Mouse (Mus musculus) WW6 (cell line): Measurements from ENCODE around the gene 1810049J17Rik.
A peak's percentile ranks its signal among the peaks of the same experiment; 100 is the strongest.

ENCODE experiments used
- DNase-seq: peaks from one replicate; pipeline ENCODE4 v3.0.0-alpha.2; 2013; ENCODE audit warnings: low read depth, low spot score

The 1810049J17Rik gene

DNA sequence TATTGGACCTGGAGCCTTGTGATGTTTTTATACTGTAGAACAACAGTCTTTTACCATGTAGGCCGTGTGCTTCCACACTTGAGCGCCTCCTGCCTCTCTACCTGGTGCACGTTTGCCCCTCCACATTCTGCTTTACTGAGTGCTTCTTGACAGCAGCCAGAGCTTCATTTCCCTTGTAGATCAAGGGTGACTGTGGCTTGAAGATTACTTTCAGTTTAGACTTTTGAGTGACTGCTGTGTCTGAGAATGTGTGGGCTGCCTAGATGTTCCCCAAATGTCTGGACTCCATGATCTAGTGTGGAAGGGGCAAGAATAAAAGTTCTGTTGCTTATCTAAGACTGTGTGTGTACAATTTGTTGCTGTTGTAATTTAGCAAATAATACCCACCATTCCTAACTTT lies 27.3 kb upstream of the 1810049J17Rik start:
- no peak for DNase-seq

DNA sequence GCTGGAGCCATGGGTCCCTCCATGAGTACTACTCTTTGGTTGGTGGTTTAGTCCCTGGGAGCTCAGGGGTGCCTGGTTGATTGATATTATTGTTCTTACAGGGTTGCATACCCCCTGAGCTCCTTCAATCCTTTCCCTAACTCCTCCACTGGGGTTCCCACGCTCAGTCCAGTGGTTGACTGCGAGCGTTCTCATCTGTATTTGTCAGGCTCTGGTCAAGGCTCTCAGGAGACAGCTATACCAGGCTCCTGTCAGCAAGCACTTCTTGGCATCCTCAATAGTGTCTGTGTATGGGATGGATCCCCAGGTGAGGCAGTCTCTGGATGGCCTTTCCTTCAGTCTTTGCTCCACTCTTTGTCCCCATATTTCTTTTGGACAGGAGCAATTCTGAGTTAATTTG lies 25.2 kb upstream of the 1810049J17Rik start:
- no peak for DNase-seq

DNA sequence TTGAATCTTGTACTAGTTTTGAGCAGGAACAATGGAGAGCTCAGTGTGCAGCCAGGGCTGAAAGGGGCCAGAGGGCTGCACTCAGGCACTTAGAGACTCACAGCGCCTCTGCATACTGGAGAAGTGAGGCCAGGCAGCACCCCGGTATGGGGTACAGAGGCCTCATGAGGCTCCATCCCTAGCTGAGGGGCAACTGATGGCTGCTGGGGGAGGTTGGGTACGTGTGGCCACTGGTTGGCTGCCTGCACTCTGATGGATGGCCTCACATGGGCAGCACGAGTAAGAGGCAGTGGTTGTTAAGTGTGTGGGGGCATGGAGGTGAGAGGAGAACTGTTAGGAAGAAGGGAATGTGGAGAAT lies 19.7 kb upstream of the 1810049J17Rik start:
- no peak for DNase-seq

DNA sequence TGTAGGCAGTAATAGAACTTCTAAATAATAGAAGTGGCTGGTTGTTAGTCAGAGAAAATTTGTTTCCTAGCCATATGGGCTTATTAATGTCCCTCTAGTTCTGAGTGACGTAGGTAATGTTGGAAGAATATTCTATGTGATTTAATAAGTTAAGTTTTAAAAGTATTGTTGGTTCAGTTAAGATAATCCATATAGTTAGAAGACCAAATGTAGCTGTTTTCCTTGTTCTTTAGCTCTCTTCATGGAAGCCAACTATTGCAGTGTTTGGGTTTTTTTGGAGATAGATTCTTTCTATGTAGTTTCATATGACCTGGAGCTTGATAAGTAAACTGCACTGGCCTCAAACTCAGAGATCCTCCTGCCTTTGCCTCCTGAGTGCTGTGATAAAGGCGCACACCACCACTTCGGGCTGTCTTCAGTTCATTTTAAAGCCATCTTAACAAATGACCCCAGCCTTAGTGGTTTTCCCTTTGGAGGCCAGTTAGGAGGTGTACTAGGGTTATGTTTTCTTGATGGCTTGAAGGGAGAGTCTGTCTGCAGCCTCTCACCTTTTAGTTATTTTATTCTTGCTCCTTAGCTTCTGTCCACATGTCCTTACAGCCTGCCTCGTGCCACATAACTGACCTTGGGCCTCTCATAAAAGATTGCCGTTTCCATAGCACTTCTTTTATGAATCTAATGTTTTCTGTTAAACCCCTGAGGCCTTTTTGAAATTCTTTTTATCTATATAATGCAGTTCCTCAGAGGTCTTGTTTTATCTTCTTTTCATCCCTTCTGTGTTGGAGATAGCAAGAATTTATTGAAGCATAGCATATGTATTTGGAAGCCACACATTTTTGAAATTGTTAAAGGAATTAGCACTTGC lies 19.1 kb upstream of the 1810049J17Rik start:
- no peak for DNase-seq

DNA sequence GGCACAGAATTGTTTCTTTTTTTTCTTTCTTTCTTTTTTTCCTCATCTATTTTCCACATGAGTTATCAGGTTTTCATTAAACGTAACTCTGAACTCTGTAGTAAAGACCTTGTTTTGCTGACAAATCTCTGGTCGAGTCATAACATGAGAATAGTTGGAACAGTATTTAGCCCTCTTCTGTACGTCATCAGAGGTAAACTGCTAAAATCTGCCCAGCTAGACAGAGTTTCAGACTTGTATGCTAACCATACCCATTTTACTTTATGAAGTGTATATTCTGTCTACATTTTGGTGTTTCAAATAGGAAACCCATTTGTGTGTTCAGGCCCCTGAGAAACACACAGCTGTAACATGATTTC lies 16.1 kb upstream of the 1810049J17Rik start:
- no peak for DNase-seq

DNA sequence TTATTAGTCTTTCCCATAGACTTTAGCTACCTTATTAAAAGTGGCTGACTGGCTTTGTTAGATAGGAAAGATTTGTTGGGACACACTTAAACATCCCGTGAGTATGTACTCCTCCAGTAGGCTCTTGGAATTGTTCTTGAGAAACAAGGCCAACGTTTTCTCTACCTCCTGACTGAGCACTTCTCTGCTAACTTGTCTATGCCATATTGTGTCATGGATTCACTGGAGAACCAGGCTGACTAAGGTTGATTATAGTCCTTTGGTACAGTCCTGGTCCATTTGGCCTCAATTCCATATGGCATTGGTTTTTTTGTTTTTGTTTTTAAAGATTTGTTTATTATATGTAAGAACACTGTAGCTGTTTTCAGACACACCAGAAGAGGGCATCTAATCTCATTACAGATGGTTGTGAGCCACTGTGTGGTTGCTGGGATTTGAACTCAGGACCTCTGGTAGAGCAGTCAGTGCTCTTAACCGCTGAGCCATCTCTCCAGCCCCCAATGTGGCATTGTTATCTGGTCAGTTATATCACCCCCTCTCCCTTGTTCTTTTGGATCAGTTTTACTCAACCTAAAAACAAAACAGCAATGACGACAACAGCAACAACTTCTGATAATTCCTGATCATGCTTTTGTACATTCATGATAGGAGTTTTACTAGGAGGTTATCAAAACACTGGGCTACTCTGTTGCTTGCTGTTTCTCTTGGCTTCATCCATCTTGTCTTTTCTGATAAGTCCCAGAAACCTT lies 15.5 kb upstream of the 1810049J17Rik start:
- no peak for DNase-seq

DNA sequence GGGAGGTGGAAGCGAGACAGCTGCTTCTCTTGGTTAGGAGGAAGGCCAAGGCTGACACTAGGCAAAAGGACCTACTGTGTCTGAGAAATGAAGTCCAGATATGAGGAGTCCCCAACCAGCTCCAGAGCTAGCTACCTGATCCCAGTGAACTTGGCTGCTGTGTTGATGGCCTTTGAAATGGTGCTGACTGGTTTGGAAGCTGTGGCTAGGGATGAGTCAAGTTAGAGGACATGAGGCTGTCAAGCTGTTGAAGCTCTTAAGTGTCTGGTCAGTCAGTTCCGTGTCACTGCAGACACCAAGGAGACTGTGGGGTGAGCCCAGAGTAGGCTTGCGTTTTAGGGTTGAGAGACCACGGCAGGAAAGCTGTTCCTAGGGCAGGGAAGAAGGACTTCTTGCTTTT lies 12.7 kb upstream of the 1810049J17Rik start:
- no peak for DNase-seq

DNA sequence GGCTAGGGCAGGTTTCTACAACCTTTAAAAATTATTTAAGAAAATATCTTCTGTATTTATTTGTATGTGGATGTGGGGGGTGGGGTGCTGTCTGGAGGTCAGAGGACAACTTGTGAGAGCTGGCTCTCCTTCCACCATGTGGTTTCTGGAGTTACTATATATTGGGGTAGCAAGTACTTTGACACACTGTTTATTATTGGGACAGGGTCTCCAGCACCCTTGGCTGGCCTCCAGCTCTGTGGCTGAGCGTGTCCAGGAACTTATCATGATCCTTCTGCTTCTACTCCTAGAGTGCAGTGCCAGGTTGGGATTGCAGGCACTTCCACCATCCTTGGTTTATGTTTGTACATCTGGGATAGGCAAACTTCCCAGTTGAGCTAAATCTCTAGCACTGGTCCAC lies 9.6 kb upstream of the 1810049J17Rik start:
- no peak for DNase-seq

DNA sequence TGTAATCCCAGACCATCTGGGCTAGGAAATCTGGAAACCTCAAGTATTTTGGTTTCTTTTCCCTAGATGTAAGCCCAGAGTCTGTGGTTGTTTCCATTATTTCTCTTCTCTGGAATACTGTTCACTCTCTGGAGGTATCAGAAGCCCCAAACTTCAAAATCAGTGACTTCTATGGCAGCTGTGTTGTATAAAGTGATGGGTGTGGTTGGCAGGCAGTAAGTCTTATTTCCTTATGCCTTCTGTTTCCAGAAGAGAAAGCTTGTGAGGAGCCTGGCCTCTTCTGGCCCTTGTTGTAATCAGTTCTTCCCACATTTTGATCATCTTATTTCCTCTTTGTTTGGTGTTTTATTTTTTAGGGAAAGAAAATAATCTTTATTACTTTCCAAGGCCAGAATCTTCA lies 9.2 kb upstream of the 1810049J17Rik start:
- no peak for DNase-seq

DNA sequence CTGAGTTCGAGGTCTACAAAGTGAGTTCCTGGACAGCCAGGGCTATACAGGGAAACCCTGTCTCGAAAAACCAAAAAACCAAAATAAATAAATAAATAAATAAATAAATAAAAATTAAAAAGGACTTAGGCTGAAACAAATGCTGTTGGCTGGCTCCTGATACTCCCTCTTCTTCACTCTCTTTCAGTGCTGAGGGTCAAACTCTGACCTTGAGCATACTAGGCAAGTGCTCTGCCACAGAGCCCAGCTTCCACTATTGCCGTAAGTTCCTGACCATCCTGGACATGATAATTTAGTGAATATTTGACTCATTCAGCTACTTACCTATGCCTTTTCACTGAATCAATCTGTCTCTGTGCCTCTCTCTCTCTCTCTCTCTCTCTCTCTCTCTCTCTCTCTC lies 8.7 kb upstream of the 1810049J17Rik start:
- no peak for DNase-seq

DNA sequence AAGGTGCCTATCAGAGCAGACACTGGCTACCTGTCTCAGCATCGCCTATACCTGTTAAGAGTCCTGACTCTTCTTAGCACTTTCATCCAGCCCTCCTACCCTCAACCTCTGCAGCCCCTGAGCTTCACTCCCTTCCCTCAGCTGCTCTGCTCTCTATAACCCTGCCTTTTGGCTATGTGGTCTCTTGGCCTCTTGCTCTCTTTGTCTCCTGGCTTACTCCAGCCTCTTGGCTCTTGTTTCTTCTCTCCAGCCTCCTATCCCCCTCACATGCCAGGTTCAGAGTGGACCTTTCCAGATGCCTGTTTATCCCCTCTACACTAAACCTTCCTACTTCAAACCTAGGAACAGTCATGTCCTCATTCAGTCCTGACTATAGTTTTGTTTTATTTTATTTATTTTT lies 2.6 kb upstream of the 1810049J17Rik start:
- no peak for DNase-seq

DNA sequence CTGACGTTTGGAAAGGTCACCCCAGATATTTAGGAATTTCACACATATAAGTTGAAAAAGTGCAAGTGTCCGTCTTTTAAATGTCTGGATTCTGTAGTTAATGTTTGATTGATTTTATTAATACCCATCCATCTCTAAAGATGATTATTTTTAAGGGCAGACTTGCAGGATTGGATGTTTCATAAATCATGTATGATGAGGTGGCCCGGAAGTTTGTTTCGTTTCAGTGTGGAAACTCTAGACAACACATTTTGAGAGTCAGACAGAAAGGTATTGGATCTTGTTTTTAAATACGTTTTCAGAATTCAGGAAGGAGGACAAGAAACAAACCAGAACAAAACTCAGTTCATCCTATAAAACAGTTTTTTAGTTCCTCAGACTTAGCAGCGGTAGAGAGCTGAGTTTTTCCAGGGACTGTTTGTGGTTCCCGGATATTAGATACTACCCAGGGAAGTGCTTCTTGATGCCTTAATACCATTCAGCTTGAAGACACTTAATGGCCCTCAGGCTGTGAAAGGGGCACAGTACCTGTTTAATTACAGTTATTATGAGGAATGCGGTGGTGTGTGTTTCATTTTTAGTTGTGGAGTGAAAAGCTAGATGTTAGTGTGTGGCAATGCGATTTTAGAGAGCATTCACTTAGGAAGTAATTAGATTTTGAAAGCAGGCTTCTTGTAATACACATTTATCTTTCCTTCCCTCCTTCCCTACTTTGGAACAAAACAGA lies 1.1 kb upstream of the 1810049J17Rik start:
- no peak for DNase-seq

DNA sequence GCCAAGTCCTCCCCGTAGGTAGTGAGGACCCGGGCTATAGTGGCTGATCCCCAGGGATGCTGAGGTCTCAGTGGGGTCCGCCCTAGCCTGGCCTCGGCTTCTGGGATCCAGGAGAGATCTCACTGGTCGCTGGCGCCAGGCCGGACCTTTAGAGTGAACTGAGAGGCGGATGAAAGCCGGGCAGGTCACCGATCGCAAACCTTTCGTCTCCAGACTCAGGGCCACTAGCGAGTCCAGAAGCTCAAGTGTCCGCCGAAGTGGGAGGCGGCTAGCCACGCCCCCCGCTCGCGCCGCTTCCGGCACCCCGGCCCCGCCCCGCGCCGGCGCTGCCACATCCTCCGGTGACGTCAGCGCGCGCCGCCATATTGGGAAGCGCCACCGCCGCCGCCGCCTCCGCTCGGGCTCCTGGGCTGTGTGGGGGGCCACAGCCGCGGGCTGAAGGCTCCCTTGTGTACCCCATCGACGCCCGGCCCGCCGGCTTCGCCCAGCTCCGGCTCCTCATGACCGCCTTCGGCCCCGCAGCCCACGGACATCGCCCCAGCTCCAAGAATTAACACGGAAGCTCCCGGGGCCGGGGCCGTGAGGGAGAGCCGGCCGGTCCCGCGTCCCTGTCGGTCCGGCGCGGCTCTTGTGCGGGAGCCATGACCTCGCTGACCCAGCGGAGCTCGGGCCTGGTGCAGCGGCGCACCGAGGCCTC lies 460 bp downstream of the 1810049J17Rik start, which contains the start of gene Golph3:
Gene Golph3 (plus strand): TSS at position 360 of the 697 bp plus-strand sequence.
- peak; percentile 62 for DNase-seq

DNA sequence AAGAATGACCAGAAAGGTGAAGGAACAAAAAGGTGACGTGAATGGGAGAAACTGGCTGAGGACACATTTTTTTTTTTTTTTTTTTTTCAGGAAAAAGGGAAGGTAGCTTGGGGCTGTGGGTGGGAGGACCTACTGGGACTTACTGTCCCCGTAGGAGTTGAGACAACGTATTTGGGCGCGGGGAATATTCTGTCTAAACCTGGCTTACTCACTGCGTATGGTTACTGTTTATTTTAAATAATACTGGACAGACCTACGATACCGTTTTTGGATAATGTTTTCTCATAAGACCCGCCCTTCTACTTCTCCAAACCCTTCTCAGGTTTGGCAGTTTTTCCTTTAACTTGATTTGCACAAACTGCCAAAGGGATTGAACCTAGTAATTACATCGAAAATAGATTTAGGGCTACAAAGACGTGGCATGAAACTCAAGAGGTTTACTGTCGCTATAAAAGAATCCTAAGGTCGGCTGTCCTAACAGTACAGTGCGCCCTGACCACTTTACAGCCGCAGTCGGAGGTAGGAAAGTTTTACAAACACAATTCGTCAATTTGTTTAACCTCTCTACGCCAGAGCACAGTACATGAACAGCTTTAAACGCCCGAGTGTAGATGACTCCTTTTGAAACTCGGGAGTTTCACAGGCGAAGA lies 1.1 kb downstream of the 1810049J17Rik start:
- no peak for DNase-seq

DNA sequence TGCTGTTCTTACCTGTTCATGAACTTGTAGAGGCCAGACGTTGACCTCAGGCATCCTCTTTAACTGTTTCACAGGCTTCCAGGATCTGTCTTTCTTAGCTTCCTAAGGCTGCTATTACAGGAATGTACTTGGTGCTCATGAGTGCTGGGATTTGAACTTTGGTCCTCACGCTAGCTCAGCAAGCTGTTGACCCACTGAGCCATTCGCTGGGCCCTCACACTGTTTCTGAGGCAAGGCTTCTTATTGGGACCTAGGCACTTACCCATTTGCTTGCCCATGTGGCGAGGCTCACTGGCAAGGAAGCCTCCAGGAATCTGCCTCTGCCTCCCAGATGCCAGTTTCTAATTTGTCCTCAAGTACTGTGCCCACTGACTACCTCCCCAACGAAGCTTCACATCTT lies 1.8 kb downstream of the 1810049J17Rik start:
- no peak for DNase-seq

DNA sequence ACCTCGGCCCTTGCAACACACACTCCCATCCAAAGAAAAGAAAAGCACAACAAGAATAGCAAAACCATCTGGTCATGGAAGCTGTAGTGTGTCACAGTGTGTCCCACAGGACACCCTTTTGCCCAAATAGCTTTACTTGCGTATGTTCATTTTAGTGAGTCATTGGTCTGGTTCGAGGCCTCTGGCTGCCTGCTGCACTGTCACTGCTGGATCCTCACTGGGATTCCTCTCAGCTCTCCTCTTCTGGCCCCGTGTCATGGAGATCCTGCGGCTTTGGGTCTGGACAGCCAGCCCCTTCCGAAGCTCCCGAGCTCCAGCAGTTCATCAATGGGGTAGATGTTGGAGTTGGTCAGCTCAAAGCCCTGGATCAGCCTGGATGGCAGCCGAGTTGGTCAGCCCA lies 3.2 kb downstream of the 1810049J17Rik start:
- DNase-seq, result no peak

DNA sequence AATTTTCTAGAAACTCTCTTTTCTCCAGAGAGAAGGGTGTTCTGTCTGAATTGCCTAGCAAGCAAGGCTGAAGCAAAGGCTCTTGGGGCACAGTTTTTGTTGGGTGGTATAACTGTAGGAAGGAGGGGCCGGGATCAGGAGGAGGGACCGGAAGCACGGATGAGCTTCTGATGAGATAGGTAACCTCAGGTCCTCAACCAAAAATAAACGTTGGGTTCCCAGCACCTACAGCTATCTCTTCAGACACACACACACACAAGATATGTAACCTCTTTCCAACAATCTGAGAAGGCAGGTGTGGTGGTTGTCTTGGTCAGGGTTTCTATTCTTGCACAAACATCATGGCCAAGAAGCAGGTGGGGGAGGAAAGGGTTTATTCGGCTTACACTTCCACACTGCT lies 4.4 kb downstream of the 1810049J17Rik start:
- no peak for DNase-seq

DNA sequence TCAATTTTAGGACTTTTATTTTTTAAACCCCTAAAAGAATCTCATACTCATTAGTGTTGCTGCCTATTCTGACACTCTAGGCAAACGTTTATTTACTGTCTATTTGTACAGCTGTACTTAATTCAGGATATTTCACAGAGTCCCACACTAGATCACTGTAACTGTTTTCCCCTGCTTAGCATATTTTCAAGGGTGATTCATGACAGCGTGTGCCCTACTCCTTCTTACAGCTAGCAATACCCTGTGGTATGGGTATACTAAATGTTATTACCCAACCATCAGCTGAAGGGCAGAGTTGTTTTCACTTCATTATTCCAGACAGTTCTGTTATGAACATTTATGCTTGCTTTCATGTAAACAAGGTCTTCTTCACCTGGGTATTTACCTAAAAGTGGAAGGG lies 5.7 kb downstream of the 1810049J17Rik start:
- no peak for DNase-seq

DNA sequence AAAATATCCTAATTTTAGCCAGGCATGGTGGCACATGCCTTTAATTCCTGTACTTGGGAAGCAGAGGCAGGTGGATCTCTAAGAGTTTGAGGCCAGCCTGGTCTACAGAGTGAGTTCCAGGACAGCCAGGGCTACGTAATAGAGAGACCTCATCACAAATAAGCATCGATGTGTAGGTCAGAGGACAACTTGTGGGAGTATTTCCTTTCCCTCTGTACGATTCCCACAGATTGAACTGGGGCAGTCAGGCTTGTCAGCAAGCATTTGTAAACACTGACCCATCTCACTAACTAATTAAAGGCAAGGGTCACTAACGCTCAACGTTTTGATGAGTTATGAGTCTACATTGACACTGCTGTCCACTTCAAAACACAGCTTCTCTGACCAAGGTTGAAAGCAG lies 7.1 kb downstream of the 1810049J17Rik start:
- DNase-seq, result no peak

DNA sequence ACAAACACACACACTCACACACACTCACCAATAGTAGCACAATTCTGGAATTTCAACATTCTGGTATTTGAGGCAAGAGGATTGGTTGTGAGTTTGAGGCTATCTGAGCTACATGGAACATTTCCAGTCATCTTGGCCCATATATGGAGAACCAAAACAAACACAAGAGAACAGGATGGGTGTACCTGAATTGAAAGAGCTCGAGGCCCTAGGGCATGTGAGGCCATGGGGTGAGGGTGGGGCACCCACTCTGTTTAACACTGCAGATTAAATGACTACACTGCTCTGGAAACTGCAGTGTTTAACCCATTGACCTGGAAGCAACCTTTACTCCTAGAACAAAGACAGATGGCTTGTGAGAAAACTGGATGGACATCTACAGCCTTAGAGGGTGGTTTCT lies 8.4 kb downstream of the 1810049J17Rik start:
- peak; percentile 42 for DNase-seq

DNA sequence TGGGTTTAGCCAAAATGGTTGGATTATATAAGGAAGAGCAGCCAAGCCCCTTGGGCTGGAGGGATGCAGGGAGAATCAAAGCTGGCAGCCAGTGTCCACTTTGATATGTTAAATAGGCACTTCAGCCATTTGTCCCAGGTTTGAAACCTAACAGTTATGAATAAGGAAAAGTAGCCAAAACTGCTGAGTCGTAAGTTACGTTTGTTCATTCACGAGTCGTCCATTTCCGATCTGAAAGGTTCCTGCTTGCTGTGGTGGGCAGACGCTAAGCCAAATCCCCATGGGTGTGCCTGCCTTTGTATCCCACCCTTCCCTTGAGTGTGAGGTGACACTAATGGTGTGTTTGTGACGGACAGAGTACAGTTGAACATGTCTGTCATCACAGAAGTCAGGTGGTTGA lies 10.2 kb downstream of the 1810049J17Rik start:
- DNase-seq, result no peak
